Mouse (Mus musculus): ENCODE results near the gene Dguok.

Gene Dguok

GRCm38 (mm10) chr6:83496753-83497710 is 9.7 kb downstream of the Dguok start:
- peak; percentile 62 for DNase-seq

GRCm38 (mm10) chr6:83496009-83496752 is 10.6 kb downstream of the Dguok start:
- DNase-seq: no peak

GRCm38 (mm10) chr6:83490622-83491021 is 16.1 kb downstream of the Dguok start:
- DNase-seq: no peak

- DNase-seq: no peak
Observed at GRCm38 (mm10) chr6:83488200-83488599, 18.6 kb downstream of the Dguok start.

GRCm38 (mm10) chr6:83487298-83487697 is 19.5 kb downstream of the Dguok start:
- no peak for DNase-seq

GRCm38 (mm10) chr6:83485854-83486253 is 20.9 kb downstream of the Dguok start:
- no peak for DNase-seq

GRCm38 (mm10) chr6:83483776-83484175 is 23.0 kb downstream of the Dguok start:
- no peak for DNase-seq

- peak; percentile 58 for DNase-seq
Observed at GRCm38 (mm10) chr6:83482418-83483085, 24.2 kb downstream of the Dguok start.

GRCm38 (mm10) chr6:83480019-83480655 is 26.6 kb downstream of the Dguok start:
- DNase-seq: no peak

GRCm38 (mm10) chr6:83479193-83479592 is 27.6 kb downstream of the Dguok start:
- DNase-seq: peak; percentile 47

- DNase-seq: no peak
Observed at GRCm38 (mm10) chr6:83478628-83479027, 28.1 kb downstream of the Dguok start.

- no peak for DNase-seq
Observed at GRCm38 (mm10) chr6:83478217-83478616, 28.6 kb downstream of the Dguok start.

GRCm38 (mm10) chr6:83475431-83475830 is 31.3 kb downstream of the Dguok start:
- no peak for DNase-seq

GRCm38 (mm10) chr6:83473240-83473639 is 33.5 kb downstream of the Dguok start:
- peak; percentile 80 for DNase-seq

- DNase-seq: no peak
Observed at GRCm38 (mm10) chr6:83471739-83472138, 35.0 kb downstream of the Dguok start.

GRCm38 (mm10) chr6:83464011-83464410 is 42.8 kb downstream of the Dguok start:
- no peak for DNase-seq

GRCm38 (mm10) chr6:83459034-83459644 is 47.6 kb downstream of the Dguok start, which contains the start of gene Tet3:
Tet3 (minus strand) TSS chr6:83459084.
- no peak for DNase-seq

GRCm38 (mm10) chr6:83456984-83457810 is 49.6 kb downstream of the Dguok start:
- DNase-seq: peak; percentile 84

- DNase-seq: peak; percentile 81
Observed at GRCm38 (mm10) chr6:83456131-83456983, 50.4 kb downstream of the Dguok start.
